Mouse (Mus musculus) adrenal gland, postnatal 36 days (tissue): ENCODE data around the gene Gm10642. TPM values are rescaled to one million over a fixed set of nuclear protein-coding genes. Genes with fewer than 3 reads are reported as not detected.

Experiments used
- DNase-seq, 2 experiments: peaks; one replicate each; pipeline ENCODE4 v3.0.0; 2021; ENCODE audit warnings: mixed read lengths in 1 of 2
- total RNA-seq, 2 experiments: library from RNA; stranded (reverse); gene quantifications; 2 replicates each; pipeline ENCODE4 v1.2.3; 2021

Gene Gm10642
- total RNA-seq, 2 experiments from 2014 or later, result 0.40 to 0.56 TPM

DNA sequence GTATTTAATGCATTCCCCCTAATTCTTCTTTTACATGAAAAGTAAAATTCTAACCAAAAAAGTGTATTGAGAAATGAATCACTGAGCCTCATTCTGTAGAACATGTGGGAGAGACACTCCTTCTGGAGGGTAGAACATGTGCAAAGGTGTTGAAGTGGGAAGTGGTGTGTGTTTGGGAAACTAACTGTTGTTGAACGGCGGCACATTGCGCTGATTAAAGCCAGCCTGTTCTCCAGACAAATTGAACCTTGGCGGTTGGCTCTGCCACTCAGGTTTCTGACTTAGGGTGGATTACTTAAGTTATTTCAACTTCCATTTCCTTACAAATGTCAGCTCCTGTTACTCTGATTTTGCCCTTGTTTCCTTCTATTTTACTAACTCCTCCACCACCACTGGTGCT is 17.6 kb downstream of the Gm10642 start:
- DNase-seq, result no peak

DNA sequence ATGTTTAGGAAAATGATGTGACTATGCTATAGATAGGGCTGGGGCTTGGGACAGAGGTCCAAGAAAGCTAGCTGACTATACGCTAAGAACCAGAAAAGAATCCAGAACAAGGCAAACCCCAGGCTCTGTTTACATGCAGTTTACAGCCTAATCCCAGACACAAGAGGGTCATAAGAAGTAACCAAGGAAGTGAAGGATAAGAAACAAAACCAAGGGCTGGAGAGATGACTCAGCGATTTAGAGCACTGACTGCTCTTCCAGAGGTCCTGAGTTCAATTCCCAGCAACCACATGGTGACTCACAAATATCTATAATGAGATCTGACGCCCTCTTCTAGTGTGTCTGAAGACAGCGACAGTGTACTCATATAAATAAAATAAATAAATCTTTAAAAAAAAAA is 19.1 kb downstream of the Gm10642 start:
- DNase-seq, result no peak

- DNase-seq, result no peak
These were observed 19.9 kb downstream of the Gm10642 start for GRCm38 (mm10) chr9:70675961-70676360.

GRCm38 (mm10) chr9:70678682-70679131 is 22.7 kb downstream of the Gm10642 start, which contains the start of gene Adam10:
Gene Adam10, plus strand, starts transcription at chr9:70678997.
- peak; percentile 99 to 100 for DNase-seq

DNA sequence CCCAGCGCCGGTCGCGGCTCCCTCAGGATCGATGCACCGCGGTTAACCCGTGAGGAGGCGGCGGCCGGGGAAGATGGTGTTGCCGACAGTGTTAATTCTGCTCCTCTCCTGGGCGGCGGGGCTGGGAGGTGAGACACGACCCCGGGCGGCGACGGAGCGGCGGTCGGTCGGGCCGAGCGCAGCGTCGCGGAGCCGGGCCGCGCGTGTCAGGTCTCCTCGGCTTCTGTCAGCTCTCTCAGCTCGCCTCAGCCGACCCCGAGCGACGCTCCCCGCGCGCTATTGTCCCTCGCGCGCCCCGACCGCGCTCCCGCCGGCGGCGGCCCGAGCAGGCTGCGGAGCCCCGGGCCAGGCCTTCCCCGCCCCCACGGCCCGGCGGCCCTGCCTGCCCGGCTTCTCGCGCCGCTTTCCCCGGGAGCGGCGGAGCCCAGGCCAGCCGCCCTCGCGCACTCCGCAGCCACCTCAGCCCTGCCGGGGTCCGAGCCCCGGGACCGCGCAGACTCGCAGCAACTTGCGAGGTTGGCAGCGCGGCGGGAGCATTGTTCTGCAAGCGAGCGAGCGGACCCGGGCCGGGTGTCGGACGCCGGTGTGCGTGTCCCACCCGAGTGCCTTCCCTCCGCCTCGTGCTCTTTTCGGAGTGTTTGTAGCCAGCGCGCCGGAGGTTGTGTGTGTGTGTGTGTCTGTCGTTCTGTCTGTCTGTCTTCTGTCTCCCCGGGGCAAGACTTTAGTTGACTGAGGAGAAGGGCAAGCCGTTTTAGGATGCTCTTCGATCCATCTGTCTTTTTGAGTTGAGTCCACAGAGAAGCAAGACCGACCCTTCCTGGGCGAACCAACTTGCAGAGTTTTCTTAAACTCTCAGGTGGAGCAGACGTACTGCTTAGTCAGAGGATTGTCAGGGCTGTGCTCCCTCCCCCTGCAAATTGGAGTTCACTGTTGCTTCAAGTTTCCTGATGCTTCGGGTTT is 23.4 kb downstream of the Gm10642 start:
- peak; percentile 59 to 77 for DNase-seq

- DNase-seq, result no peak
These were observed 26.2 kb downstream of the Gm10642 start for GRCm38 (mm10) chr9:70682202-70682601.

- peak in 1 of 2 experiments; percentile 12 for DNase-seq
These were observed 32.4 kb downstream of the Gm10642 start for GRCm38 (mm10) chr9:70688301-70688968.

DNA sequence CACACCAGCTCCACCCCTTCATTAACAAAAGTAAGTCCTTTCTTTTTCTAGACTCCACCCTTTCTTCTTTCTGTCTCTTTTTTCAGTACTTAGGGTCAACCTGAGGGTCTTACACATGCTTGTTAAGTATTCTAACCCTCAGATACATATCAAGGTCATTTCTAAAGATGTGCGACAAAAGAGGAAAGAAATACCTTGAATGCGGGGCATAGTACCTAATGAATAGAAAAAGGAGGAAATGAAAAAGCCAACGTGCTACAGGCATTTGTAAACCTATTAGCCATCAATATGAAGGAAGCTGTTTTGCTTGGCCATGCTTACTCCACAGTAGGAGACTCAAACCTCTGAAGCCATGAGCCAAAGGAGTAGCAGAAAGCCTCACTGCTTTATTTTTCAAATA is 33.9 kb downstream of the Gm10642 start:
- no peak for DNase-seq

DNA sequence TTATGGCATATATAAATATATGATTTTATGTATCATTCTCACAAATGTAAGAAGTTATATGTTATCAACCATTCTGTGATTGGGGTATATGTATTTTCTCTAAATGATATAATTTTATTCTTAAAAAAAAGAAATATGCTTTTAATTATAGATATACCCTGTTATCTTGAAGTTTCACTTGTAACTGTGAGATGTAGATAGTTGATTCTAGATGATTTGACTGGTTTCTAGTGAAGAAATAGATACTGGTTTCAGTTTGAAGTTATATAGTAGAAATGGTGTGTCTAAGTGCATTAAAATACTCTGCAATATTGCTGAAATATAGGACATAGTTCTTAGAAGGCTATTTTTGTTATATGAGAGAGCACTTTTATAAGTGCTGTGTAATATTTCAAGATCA is 34.5 kb downstream of the Gm10642 start:
- no peak for DNase-seq

- no peak for DNase-seq
These were observed 36.0 kb downstream of the Gm10642 start for GRCm38 (mm10) chr9:70691772-70692693.

GRCm38 (mm10) chr9:70695723-70696122 is 39.7 kb downstream of the Gm10642 start:
- no peak for DNase-seq

GRCm38 (mm10) chr9:70698090-70698489 is 42.0 kb downstream of the Gm10642 start:
- DNase-seq, result no peak

DNA sequence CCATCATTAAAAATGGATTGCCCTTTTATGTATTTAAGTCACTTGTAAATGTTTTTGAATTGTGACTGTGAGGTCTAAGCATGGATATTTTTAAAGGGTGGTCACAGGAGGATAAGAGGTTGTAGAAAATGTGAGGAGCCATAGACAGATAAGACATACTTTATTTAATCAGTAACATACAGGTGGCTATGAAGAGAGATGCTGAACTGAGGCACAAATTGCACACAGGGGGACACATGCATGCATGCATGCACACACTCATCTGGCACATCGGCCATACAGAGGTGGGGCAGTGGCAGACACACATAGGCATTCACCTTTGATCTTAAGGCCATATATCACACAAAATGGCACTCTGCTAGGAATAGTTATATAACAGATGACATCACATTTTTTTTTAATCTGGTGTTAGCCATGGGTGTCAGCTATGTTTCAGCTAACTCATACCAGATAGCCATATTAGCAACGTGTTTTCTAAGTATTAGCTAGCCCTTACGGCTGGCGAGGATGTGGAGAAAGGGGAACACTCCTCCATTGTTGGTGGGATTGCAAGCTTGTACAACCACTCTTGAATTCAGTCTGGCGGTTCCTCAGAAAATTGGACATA is 47.6 kb downstream of the Gm10642 start:
- DNase-seq, result no peak

GRCm38 (mm10) chr9:70706444-70706843 is 50.4 kb downstream of the Gm10642 start:
- DNase-seq, result no peak

Other genes starting within 250 kb of the Gm10642 start
- gene Ccnb2, start 234.7 kb upstream of the Gm10642 start, total RNA-seq, result 1 to 10 TPM; 5.4 to 6.1 TPM
- 10 to 100 TPM; 38.8 to 39.4 TPM for gene Rnf111, start 152.5 kb upstream of the Gm10642 start, total RNA-seq
- gene Sltm, start 113.5 kb upstream of the Gm10642 start, total RNA-seq, result 10 to 100 TPM; 32.5 to 38.6 TPM
- gene Mindy2, start 923 bp downstream of the Gm10642 start, total RNA-seq, result 10 to 100 TPM; 16.2 to 16.8 TPM
- 10 to 100 TPM; 47.1 to 51.0 TPM for gene Adam10, start 22.7 kb downstream of the Gm10642 start, total RNA-seq